Mouse (Mus musculus): ENCODE results near the gene Dock9.

Gene Dock9

GRCm38 (mm10) chr14:121620567-121620966 is 177.1 kb downstream of the Dock9 start:
- DNase-seq (ENCODE audit: low spot score): no peak

GRCm38 (mm10) chr14:121620157-121620556 is 177.5 kb downstream of the Dock9 start:
- DNase-seq (ENCODE audit: low spot score): no peak

GRCm38 (mm10) chr14:121617645-121618390 is 179.8 kb downstream of the Dock9 start:
- DNase-seq (ENCODE audit: low spot score): peak; percentile 55

DNA sequence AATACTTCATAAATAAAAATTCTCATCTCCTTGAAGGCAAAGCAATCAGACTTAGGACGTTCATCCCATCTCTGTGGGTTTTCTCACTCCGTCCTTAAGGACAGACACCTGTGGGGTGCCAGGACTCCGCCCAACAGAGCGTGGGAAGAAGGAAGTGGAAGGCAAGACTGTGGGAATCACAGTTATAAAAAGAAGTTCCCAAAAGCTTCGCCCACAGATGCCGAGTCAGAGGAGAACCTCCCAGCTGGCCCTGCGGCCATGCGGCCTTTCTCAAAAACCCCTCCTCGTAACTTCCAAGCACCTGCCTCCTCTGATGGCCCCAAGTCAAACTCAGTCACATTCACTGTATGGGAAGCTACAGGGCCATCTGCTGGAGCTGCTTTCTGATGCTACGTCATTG is 182.2 kb downstream of the Dock9 start:
- no peak for DNase-seq (ENCODE audit: low spot score)

GRCm38 (mm10) chr14:121614461-121615170 is 183.0 kb downstream of the Dock9 start:
- DNase-seq (ENCODE audit: low spot score): no peak

- DNase-seq (ENCODE audit: low spot score): no peak
These were observed 184.1 kb downstream of the Dock9 start for GRCm38 (mm10) chr14:121613490-121613889.

DNA sequence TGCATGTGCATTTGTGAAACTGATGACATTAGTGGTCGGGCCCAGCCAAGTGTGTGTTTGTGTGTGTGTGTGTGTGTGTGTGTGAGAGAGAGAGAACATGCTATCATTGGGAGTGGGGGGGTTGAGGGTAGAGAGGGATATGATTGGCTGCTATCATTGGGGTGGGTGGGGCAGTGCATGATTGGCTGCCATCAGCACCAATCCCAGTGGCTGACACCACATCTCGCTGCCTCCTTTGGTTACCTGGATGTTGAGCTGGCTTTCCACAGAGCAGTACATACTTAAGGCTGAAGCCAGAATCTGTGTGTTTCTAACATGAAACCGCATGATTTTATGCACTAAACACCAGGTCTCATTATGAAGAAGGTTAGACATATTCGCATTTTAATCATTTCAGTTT is 184.7 kb downstream of the Dock9 start:
- DNase-seq (ENCODE audit: low spot score): no peak

GRCm38 (mm10) chr14:121611533-121611932 is 186.1 kb downstream of the Dock9 start:
- DNase-seq (ENCODE audit: low spot score): no peak

- no peak for DNase-seq (ENCODE audit: low spot score)
These were observed 186.5 kb downstream of the Dock9 start for GRCm38 (mm10) chr14:121611098-121611497.

DNA sequence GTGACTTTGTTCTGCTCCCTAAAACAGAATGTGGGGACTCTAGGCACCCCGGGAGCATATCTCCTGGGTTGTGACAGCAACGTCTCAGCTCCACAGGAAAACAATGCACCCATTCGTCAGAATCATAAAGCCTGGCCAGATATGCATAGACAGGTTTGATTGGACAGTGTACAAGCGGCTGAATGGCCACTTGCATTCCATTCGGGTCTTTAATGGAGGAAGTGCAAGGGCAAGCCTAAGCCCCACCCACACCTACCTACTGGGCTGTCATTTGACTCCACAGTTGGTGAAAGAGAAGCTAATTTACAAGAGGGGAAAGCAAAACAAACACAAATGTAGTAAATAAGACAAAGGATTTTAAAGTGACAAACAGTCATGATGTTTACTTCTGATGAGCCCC is 189.1 kb downstream of the Dock9 start:
- no peak for DNase-seq (ENCODE audit: low spot score)

- no peak for DNase-seq (ENCODE audit: low spot score)
These were observed 191.2 kb downstream of the Dock9 start for GRCm38 (mm10) chr14:121606433-121606832.

- no peak for DNase-seq (ENCODE audit: low spot score)
These were observed 192.4 kb downstream of the Dock9 start for GRCm38 (mm10) chr14:121605260-121605659.

GRCm38 (mm10) chr14:121604565-121604964 is 193.1 kb downstream of the Dock9 start:
- DNase-seq (ENCODE audit: low spot score): no peak

DNA sequence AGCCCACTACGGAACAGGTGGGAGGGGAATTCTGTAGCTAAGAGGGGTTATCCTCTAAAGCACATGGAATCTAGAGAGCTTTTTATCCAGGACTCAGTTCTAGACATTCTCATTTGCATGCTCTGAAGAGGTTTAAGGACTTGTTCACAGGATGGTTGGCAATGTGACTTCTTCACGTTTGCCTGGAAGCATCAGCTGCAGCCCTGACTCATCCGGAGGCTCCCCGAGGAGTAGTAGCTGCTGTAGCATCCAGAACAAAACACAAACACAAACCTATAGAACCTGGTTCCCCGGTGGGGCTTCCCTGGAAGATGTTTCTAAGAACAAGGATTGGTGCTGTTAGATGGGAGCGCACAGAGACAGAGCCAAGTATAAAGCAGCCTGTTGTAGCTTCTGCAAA is 195.0 kb downstream of the Dock9 start:
- no peak for DNase-seq (ENCODE audit: low spot score)

DNA sequence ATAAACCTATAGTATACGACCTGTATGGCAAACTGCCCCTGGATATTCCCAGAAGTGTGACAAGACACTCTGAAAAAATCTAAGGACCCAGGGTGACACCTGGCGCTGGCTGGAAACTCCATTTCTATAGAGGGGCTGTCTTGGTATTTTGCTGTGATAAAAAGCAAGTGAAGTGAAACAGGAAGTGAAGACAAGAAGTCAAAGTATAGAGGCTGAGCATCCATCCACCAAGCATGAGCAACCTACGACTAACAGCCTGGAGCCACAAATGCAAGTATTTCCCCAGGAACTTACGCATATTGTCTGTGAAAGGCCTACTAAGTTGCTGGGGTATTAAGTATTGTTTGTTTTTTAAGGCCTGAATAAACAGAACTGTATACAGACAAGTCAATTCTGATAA is 197.1 kb downstream of the Dock9 start:
- DNase-seq (ENCODE audit: low spot score): no peak

DNA sequence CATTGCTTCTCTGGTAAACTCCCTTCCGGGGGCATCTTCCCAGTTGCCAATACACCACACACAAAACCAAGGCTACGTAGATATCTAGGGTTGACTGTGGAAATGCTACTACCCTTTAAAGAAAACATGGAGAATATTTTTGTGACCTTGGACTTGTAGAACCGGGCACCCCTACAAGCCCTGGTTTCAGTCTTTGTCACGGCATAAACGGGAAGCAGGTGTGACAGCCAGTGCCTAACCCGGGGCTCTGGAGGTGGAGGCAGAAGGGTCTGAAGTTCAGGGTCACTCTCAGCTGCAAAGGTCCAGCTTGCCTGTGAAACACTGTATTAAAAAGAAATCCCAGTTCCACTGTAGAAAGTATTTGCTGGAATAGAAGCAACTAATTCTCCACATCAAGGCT is 200.6 kb downstream of the Dock9 start:
- no peak for DNase-seq (ENCODE audit: low spot score)

DNA sequence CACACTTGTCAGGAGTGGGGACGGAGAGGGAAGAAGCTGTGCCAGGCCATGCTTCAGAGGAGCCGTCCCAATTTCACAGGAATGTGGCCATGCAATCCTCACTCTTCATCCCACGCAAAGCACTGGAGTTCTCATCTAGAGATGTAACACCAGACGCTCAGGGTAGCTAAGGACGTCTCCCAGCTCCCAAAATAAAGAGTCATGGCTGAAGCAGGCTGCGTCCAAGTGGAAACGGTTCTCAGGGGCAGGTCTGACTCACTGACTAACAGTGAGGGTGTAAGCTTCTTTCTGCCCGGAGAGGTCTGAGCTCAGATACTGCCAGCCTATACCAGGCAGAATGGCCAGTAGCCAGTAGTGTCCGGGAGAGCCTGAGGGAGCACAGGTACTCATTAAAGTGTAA is 201.0 kb downstream of the Dock9 start:
- no peak for DNase-seq (ENCODE audit: low spot score)

GRCm38 (mm10) chr14:121594684-121595083 is 203.0 kb downstream of the Dock9 start:
- no peak for DNase-seq (ENCODE audit: low spot score)

- DNase-seq (ENCODE audit: low spot score): no peak
These were observed 204.2 kb downstream of the Dock9 start for GRCm38 (mm10) chr14:121593313-121593929.

- DNase-seq (ENCODE audit: low spot score): no peak
These were observed 204.7 kb downstream of the Dock9 start for GRCm38 (mm10) chr14:121592890-121593289.

DNA sequence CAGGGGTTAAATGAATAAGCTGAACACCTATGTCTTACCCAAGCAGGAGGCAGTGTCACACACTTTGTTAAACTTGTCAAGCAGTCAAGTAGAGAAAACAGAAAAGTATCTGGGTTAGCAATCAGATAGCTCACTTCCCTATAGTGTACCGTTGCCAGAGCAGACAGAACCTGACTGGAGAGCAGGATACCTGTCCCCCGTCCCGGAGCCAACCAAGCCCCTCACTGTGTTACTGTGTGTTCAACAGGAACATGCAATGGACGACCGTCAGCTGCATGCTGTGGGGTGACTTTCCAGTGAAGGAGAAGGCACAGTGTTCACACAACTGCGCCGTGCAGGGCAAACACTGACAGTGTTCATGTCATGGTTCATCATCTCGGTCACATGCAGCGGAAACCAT is 205.3 kb downstream of the Dock9 start:
- no peak for DNase-seq (ENCODE audit: low spot score)

- no peak for DNase-seq (ENCODE audit: low spot score)
These were observed 208.4 kb downstream of the Dock9 start for GRCm38 (mm10) chr14:121589097-121589725.

- DNase-seq (ENCODE audit: low spot score): peak; percentile 57
These were observed 209.2 kb downstream of the Dock9 start for GRCm38 (mm10) chr14:121588451-121588850.
